Mouse (Mus musculus): ENCODE results near the gene Lyzl4.

DNA sequence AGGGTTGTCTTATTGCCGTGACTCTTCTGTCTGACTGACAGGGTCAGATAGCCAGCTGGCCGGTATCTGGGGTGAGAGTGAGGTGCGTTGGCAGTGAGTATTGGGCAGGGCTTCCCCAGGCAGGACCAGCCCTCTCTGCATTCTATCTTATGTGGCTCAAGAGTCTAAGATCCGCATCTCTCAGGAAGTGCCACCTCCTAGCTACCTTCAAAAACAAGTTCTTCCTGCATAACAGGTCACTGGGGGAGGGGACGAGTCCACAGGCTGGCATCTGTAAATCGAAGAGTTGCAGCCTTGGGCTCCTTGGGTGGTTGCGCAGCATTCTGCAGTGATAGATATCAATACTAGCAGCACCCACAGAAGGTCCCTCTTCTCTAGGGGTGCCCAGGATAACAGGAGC, 5.1 kb upstream of the Lyzl4 start:
- no peak for TF ChIP-seq CTCF (IDR thresholded peaks at IDR 0.05; ENCODE audit: low read depth, low read length)
- no peak for TF ChIP-seq POLR2A (IDR thresholded peaks at IDR 0.05; ENCODE audit: insufficient read depth, low read length)
- TF ChIP-seq EP300 (IDR thresholded peaks at IDR 0.05; ENCODE audit: insufficient read depth, low read depth, low read length), result no peak

Data from ES-Bruce4 (cell line).